Mouse (Mus musculus) limb, embryonic 13.5 days (tissue): Measurements from ENCODE around the gene Rcor2. TPM values are rescaled to one million over a fixed set of nuclear protein-coding genes. Genes with fewer than 3 reads are reported as not detected.
A peak's percentile ranks its signal among the peaks of the same experiment; 100 is the strongest.

Source experiments
- ATAC-seq: fragments of 200-750 bp; cut with Nextera tagmentation; 2 replicates; pipeline ENCODE4 v1.8.0; 2017; ENCODE audit warnings: low read depth, moderate number of reproducible peaks, moderate TSS enrichment; ENCODE audit not compliant: low FRiP score
- H3K27ac ChIP-seq: fragments of 300-500 bp; sonication (generic); 2 replicates; pipeline ENCODE4 v1.5.1; 2015; ENCODE audit warnings: inconsistent platforms, mild to moderate bottlenecking, moderate library complexity
- H3K27me3 ChIP-seq: fragments of 300-500 bp; sonication (generic); 2 replicates; pipeline ENCODE4 v1.6.1; 2015; ENCODE audit warnings: mild to moderate bottlenecking, inconsistent platforms
- H3K36me3 ChIP-seq: fragments of 300-500 bp; sonication (generic); 2 replicates; pipeline ENCODE4 v1.6.1; 2015; ENCODE audit warnings: inconsistent platforms, mild to moderate bottlenecking, moderate library complexity
- H3K4me1 ChIP-seq: fragments of 300-500 bp; sonication (generic); 2 replicates; pipeline ENCODE4 v1.6.1; 2015; ENCODE audit warnings: inconsistent platforms
- H3K4me2 ChIP-seq: fragments of 300-500 bp; sonication (generic); replicated peaks from 2 replicates; pipeline ENCODE4 v1.6.1; 2015; ENCODE audit warnings: inconsistent platforms, mild to moderate bottlenecking, moderate library complexity
- H3K4me3 ChIP-seq: fragments of 300-500 bp; sonication (generic); 2 replicates; pipeline ENCODE4 v1.5.1; 2015; ENCODE audit warnings: moderate library complexity, mild to moderate bottlenecking, inconsistent platforms
- H3K9ac ChIP-seq: fragments of 300-500 bp; sonication (generic); 2 replicates; pipeline ENCODE4 v1.6.1; 2015; ENCODE audit warnings: mild to moderate bottlenecking, inconsistent platforms
- H3K9me3 ChIP-seq: fragments of 300-500 bp; sonication (generic); 2 replicates; pipeline ENCODE4 v1.6.1; 2016; ENCODE audit warnings: inconsistent platforms
- WGBS: fragments of 180-500 bp; shearing (Covaris S2); methylation state at CpG from one replicate; pipeline ENCODE4 v1.1.7; 2015; 5-methylcytosine and 5-hydroxymethylcytosine counted together
- polyA plus RNA-seq: library from polyadenylated mRNA; unstranded; fragments of >200 nt; fragmentation: Nextera tagmentation; extraction: Ambion mirVana; gene quantifications from 2 replicates; pipeline ENCODE4 v1.2.1, GENCODE M21; 2015

Gene Rcor2
- 24.9 and 25.0 TPM in 2 replicates for polyA plus RNA-seq

GRCm38 (mm10) chr19:7267091-7267741 is at the start of gene Rcor2:
Gene Rcor2, plus strand, starts transcription at chr19:7267325.
- H3K9me3 ChIP-seq: peaks cover 4% of the 10 kb centered on the region; the same call in 1 of the 2 replicates
- H3K27ac ChIP-seq: peak within 1 kb of the TSS; percentile 96
- peaks cover 20% of the 10 kb centered on the region for H3K36me3 ChIP-seq
- peak; percentile 25 for ATAC-seq
- peak within 1 kb of the TSS; percentile 92 for H3K4me2 ChIP-seq
- no peaks in the 10 kb centered on the region for H3K27me3 ChIP-seq
- peak within 1 kb of the TSS; percentile 84 for H3K4me3 ChIP-seq
- H3K9ac ChIP-seq: peak within 1 kb of the TSS; percentile 93
- 1% methylated on average over 27 of the region's 28 CpGs for WGBS
- peaks cover 58% of the 10 kb centered on the region for H3K4me1 ChIP-seq

DNA sequence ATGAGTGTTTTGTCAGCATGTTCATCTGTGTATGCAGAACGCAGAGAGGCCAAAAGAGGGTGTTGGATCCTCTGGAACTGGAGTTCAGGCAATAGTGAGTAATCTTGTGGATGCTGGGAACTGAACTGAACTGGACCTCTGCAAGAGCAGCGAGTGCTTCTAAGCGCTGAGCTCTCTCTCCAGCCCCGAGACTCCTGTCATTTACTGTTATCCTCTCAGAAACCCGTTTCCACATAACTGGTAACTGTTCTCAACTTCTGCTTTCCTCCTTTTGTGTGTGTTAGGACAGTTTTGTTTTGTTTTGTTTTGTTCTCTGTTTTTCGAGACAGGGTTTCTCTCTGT is 49.2 kb upstream of the Rcor2 start:
- H3K4me2 ChIP-seq: peak overlapping the region; percentile 83
- peaks cover 28% of the 10 kb centered on the region for H3K4me1 ChIP-seq
- H3K4me3 ChIP-seq: peak overlapping the region; percentile 80
- peaks cover 33% of the 10 kb centered on the region for H3K36me3 ChIP-seq
- peak; percentile 24; the same call in 1 of the 2 replicates for ATAC-seq
- peak overlapping the region; percentile 55; the same call in 1 of the 2 replicates for H3K9ac ChIP-seq
- no peak overlapping the region for H3K27ac ChIP-seq
- WGBS: 11% methylated on average over 6 of the region's 6 CpGs
- H3K27me3 ChIP-seq: no peaks in the 10 kb centered on the region
- no peaks in the 10 kb centered on the region for H3K9me3 ChIP-seq

DNA sequence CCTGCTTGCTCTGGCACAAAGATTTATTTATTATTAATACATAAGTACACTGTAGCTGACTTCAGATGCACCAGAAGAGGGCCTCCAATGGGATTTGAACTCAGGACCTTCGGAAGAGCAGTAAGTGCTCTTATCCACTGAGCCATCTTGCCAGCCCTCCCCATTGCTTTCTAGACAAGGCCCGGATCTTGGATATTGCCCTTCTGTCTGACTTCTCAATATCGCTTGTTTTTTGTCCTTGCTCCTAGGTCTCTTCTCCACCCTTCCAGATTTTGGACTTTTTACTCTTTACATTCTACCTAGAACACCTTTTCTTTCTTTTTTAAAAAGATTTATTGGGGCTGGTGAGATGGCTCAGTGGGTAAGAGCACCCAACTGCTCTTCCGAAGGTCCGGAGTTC is 48.4 kb upstream of the Rcor2 start:
- no peak for ATAC-seq
- Histone ChIP-seq H3K4me2 (no peak overlapping the region), H3K9me3 (no peaks in the 10 kb centered on the region), H3K27ac (no peak overlapping the region), H3K9ac (no peak overlapping the region), H3K4me3 (no peak overlapping the region), H3K4me1 (peaks cover 28% of the 10 kb centered on the region), H3K27me3 (no peaks in the 10 kb centered on the region), H3K36me3 (peaks cover 24% of the 10 kb centered on the region)
- WGBS: 97% methylated on average over 5 of the region's 5 CpGs

- Histone ChIP-seq H3K27me3 (no peaks in the 10 kb centered on the region), H3K4me3 (no peak overlapping the region), H3K27ac (no peak overlapping the region), H3K9me3 (no peaks in the 10 kb centered on the region), H3K4me1 (peaks cover 6% of the 10 kb centered on the region), H3K4me2 (no peak overlapping the region), H3K9ac (no peak overlapping the region), H3K36me3 (peaks cover 19% of the 10 kb centered on the region)
- WGBS: 78% methylated on average over 6 of the region's 6 CpGs
- no peak for ATAC-seq
Measured at GRCm38 (mm10) chr19:7222196-7222595, 44.9 kb upstream of the Rcor2 start.

DNA sequence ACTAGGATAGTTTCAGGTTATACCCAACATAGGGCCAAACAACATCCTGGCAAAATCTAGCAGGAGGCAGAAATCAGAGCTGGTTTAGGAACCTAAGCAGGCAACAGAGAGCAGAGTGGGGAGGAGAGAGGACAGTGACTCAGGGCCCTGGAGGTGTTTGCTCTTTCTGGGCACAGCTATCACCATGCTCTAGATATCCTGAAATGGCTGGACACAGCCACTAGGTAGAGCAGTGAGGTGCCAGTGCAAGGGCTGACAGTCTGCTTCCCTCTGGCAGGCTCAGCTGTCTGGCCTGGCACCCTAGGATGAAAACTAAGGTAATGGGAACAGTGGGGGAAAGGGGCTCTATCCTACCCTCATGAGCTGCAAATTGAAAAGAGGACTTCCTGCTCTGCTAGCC is 43.6 kb upstream of the Rcor2 start:
- no peaks in the 10 kb centered on the region for H3K27me3 ChIP-seq
- no peak for ATAC-seq
- no peak overlapping the region for H3K4me3 ChIP-seq
- H3K4me2 ChIP-seq: no peak overlapping the region
- no peak overlapping the region for H3K27ac ChIP-seq
- peaks cover 32% of the 10 kb centered on the region for H3K36me3 ChIP-seq
- no peaks in the 10 kb centered on the region for H3K9me3 ChIP-seq
- no peak overlapping the region for H3K9ac ChIP-seq
- no peaks in the 10 kb centered on the region for H3K4me1 ChIP-seq

DNA sequence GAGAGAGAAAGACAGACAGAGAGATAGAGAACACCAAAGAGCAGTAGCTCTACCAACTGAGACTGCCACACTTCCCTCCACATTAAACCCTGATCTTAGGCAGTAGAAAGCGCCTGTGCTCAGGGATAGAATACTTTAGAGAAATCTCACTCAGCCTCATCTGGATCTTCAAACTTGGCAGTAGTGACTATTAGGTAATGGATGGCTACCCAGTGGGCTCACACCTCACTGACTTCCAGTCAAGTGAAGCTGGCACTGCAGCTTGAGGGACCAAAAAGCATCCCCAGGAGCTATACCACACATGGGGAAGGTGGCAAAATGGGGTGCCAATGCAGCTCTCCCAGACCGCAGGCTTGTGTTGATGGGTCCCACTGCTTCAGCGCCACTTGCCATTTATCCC is 42.9 kb upstream of the Rcor2 start:
- H3K36me3 ChIP-seq: peaks cover 40% of the 10 kb centered on the region
- H3K27ac ChIP-seq: no peak overlapping the region
- no peak overlapping the region for H3K4me3 ChIP-seq
- H3K4me1 ChIP-seq: no peaks in the 10 kb centered on the region
- H3K4me2 ChIP-seq: no peak overlapping the region
- no peaks in the 10 kb centered on the region for H3K9me3 ChIP-seq
- no peaks in the 10 kb centered on the region for H3K27me3 ChIP-seq
- 88% methylated on average over 3 of the region's 3 CpGs for WGBS
- H3K9ac ChIP-seq: no peak overlapping the region
- ATAC-seq: no peak

DNA sequence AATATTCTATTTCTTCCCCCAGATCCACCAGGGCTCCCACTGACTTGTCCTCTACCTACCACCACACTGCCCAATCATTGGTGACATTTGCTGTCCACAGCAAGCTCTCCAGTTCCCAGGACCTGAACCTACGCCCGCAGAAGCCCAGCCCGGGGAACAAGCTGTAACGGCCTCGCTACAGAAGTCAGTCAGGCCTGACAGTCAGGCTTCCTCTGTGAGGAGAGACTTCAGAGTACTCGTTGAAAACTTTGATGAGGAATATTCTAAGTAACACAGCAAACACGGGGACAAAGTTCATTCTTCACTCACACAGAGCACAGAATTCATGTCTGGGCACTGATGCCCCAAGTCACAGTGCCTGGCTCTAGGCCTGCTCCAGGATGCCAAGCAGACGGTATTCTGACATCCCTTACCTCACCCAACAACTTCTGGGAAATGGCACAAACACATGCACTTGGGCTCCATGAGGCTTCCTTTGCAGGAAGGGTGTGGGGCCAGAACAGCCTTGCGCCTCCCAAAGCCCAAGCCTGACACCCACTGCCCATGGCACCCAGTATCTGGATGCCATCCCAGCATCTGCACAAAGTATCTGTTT is 41.9 kb upstream of the Rcor2 start:
- Histone ChIP-seq H3K27ac (no peak overlapping the region), H3K9ac (peak overlapping the region; percentile 31; the same call in 1 of the 2 replicates), H3K9me3 (no peaks in the 10 kb centered on the region), H3K36me3 (peaks cover 49% of the 10 kb centered on the region), H3K4me3 (no peak overlapping the region), H3K4me2 (no peak overlapping the region), H3K4me1 (no peaks in the 10 kb centered on the region), H3K27me3 (no peaks in the 10 kb centered on the region)
- no peak for ATAC-seq
- 85% methylated on average over 9 of the region's 9 CpGs for WGBS

DNA sequence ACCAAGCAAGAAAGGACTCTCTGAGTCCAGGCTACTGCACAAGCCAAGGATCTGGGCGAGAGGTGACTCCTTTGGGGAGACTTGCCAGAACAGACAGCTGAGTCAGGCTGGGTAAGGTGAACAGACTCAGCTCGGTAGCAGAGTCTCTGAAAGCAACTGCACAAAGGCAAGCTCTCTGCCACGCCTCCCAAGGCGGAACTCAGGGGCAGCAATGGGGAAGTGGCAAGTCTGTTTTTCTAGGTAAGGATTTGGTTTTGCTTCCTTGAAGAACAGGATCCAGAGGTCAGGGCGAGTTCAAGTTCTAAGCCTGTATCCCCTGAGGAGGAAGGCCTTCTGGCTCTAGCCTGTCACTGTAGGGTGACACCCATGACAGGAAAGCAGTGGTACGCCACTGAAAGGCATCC is 40.6 kb upstream of the Rcor2 start:
- Histone ChIP-seq H3K4me3 (no peak overlapping the region), H3K36me3 (peaks cover 63% of the 10 kb centered on the region), H3K4me2 (no peak overlapping the region), H3K27me3 (no peaks in the 10 kb centered on the region), H3K27ac (no peak overlapping the region), H3K9me3 (no peaks in the 10 kb centered on the region), H3K4me1 (no peaks in the 10 kb centered on the region), H3K9ac (no peak overlapping the region)
- WGBS: 79% methylated on average over 6 of the region's 6 CpGs
- ATAC-seq: no peak

DNA sequence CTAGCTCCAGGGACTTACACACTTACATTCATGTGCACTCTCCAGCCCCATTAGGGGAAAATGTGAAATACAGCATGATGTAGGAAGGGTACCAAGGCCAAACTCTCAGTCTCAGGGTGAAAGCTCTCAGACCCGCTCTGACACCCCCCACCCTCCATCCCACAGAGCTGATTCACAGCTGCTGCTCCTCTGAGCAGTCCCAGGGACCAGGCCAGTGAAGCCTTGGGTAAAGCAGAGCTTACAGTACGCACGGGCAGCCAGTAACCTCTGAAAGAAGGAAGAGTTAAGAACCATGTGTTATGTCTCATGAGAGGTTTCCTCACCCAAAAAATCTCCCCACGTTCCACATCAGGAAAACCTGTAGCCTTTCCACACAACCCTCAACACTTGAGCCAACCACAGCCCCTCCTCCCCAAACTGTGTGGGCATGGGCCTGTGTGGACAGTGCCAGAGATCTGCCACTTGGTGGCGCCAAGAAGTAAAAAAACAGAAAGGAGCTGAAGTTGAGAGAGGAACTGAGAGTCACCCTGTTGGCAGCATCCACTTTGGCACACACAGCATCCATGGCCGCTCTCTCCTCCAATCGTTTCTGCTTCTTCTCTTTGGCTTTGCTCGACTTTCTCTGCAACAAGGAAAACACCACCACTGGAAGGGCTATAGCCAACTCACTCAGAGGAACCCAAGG is 32.4 kb upstream of the Rcor2 start:
- ATAC-seq: peak; percentile 68; the same call in 1 of the 2 replicates
- WGBS: 61% methylated on average over 8 of the region's 8 CpGs
- Histone ChIP-seq H3K4me1 (peaks cover 14% of the 10 kb centered on the region), H3K36me3 (peaks cover 63% of the 10 kb centered on the region), H3K9me3 (no peaks in the 10 kb centered on the region), H3K4me3 (no peak overlapping the region), H3K9ac (no peak overlapping the region), H3K27me3 (no peaks in the 10 kb centered on the region), H3K27ac (no peak overlapping the region), H3K4me2 (no peak overlapping the region)

- Histone ChIP-seq H3K4me1 (peaks cover 21% of the 10 kb centered on the region), H3K27ac (no peak overlapping the region), H3K4me3 (no peak overlapping the region), H3K27me3 (no peaks in the 10 kb centered on the region), H3K36me3 (peaks cover 55% of the 10 kb centered on the region), H3K4me2 (no peak overlapping the region), H3K9me3 (no peaks in the 10 kb centered on the region), H3K9ac (no peak overlapping the region)
- no peak for ATAC-seq
- WGBS: 90% methylated on average over 9 of the region's 9 CpGs
Measured at GRCm38 (mm10) chr19:7235461-7235860, 31.7 kb upstream of the Rcor2 start.

- Histone ChIP-seq H3K9ac (no peak overlapping the region), H3K4me3 (no peak overlapping the region), H3K36me3 (peaks cover 49% of the 10 kb centered on the region), H3K27me3 (no peaks in the 10 kb centered on the region), H3K27ac (no peak overlapping the region), H3K4me1 (peaks cover 21% of the 10 kb centered on the region), H3K4me2 (no peak overlapping the region), H3K9me3 (no peaks in the 10 kb centered on the region)
- 92% methylated on average over 2 of the region's 2 CpGs for WGBS
- ATAC-seq: no peak
Measured at GRCm38 (mm10) chr19:7236011-7236410, 31.1 kb upstream of the Rcor2 start.

DNA sequence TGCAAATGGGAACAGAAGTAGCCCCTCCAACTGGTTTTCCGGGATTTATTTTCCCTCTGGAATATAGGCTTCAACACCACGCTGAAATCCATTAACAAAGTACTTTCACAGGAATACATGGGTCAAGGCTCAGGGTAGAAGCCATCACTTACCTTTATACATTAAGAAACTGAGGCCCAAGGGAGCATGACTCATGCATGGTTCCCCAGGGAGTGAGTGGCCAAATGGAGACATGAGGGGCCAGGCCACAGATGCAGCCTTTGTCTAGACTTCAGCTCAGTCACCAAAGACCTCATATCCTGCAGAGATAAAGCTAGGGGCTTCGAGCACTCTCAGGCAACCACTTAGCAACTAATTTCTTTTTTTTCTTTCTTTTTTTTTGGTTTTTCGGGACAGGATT is 30.4 kb upstream of the Rcor2 start:
- peaks cover 26% of the 10 kb centered on the region for H3K4me1 ChIP-seq
- H3K4me3 ChIP-seq: no peak overlapping the region
- H3K36me3 ChIP-seq: peaks cover 42% of the 10 kb centered on the region
- ATAC-seq: no peak
- WGBS: 89% methylated on average over 4 of the region's 4 CpGs
- no peak overlapping the region for H3K4me2 ChIP-seq
- H3K9me3 ChIP-seq: no peaks in the 10 kb centered on the region
- H3K27ac ChIP-seq: no peak overlapping the region
- H3K9ac ChIP-seq: no peak overlapping the region
- no peaks in the 10 kb centered on the region for H3K27me3 ChIP-seq
